Mouse (Mus musculus) testis, adult 2 months (tissue): ENCODE data around the gene Trpv4.

Experiments used
- CTCF ChIP-seq: fragments of 200-500 bp; IDR thresholded peaks from 2 replicates; pipeline ENCODE4 v1.5.1; 2012; ENCODE audit warnings: low read depth, mild to moderate bottlenecking, inconsistent platforms, low read length, moderate library complexity; ENCODE audit not compliant: control insufficient read depth, insufficient read depth, insufficient replicate concordance
- POLR2A ChIP-seq: fragments of 200-500 bp; IDR thresholded peaks from 2 replicates; pipeline ENCODE4 v1.6.1; 2012; ENCODE audit warnings: low read depth, mild to moderate bottlenecking, inconsistent platforms, low read length, moderate library complexity; ENCODE audit not compliant: control insufficient read depth

- TF ChIP-seq CTCF: no peak
- TF ChIP-seq POLR2A: no peak
These were observed 1.9 kb downstream of the Trpv4 start for GRCm38 (mm10) chr5:114656305-114656704.
